Mouse (Mus musculus) retina, embryonic 14.5 days (tissue): Measurements from ENCODE around the gene Cyp2f2.

ENCODE experiments used
- DNase-seq: peaks from one replicate; pipeline ENCODE4 v3.0.0-alpha.2; 2015; ENCODE audit warnings: low spot score

The Cyp2f2 gene

DNA sequence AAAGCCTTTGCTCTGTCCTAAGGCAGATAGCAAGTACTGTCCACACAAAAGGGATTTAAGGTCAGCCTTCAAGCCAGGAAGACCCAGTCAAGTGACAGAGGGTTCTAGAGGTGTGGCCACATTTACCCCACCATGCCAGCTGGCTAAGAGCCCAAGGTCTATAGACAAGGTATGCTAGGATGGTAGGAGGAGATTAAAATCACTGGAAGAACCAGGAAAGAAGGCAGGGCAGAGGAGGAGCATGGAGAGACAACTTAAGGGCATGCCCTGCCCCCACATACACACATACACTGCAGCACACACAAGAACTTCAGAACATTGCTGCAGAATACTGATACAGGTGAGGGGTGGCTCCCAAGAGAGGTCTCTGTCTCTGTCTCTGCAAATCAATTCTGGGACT, at the start of gene Cyp2f2:
TSS of gene Cyp2f2 (plus strand) at position 234 of the 400 bp plus-strand sequence.
- no peak for DNase-seq

DNA sequence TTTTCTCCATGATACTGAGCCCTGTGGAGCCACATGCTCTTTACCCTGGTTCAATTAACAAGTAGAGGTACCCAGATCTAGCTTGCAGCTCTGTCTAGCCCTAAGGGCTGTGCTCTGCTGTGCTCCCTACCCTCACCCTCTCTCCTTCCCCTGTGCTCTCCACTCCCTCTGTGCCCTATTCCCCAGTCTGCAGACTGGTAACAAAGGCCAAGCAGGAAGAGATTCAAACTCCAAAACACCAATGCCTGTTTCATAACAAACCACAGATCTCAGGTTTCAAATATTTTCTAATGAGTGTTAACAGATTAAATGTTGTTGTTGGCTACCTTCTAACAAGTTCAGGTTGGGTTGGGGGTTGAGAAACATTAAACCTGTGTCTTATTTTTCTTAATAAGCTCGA, 41.1 kb upstream of the Cyp2f2 start:
- no peak for DNase-seq

DNA sequence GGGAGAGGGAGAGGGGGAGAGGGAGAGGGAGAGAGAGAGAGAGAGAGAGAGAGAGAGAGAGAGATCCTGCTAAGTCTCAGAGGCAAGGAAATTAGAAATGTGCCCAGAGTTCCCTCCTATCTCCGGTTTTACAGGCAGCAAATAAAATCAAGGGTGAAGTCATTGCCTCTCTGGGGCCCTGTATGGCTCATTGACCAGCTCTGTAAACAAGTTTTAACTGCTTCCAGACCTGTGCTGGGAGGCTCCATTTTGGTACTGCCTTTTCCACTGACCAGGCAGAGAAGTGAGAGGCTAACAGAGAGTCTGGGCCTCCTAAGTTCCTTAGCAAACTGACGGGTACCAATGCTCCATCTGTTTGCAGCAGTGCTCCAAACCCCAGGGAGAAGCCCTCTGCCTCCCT, 38.1 kb upstream of the Cyp2f2 start:
- no peak for DNase-seq

DNA sequence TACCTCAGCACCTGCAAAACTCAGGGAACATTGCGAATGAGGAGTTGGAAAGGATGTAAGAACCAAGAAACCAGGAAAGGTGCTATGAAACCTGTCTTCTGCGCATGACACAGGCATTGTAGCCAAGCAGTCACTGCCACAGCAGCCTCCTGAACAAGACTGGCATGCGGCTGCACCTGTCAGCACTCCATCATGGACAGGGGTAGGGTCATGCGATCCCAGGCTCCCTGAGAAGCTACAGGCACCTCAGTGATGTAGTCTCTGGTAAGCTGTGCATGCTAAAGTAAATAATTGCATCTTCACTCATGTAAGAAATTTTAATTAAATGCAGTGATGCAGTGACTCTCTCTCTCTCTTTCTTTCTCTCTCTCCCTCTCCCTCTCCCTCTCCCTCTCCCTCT, 28.7 kb upstream of the Cyp2f2 start:
- no peak for DNase-seq

DNA sequence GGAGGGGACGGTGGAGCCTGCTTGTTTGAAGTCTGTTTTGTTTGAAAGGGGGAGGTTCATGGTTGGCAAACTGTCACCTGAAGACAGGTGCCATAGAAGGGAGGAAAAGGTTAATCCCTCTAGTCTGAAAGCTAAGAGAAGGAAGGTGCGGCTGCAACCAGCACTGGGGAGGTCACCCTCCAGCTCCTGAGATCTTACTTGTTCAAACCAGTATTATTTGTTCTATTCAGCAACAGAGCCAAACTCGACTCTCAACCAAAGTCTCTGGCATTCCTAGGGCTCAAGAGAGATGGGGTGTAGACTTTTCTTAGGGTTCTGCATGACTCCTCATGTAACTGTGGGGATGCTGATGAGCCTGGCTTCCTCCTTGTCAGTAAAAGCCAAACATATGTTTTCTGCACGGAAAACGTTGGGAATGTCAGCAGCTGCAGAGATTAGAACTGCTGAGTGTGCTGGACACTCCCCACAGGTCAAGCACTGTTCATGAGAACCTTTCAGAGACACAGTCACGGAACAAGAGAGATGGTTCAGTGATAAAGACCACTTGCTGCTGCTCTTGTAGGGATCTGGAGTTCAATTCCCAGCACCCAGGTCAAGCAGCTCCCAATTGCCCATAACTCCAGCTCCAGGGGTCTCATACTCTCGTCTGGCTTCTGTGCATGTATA, 27.5 kb upstream of the Cyp2f2 start:
- no peak for DNase-seq

DNA sequence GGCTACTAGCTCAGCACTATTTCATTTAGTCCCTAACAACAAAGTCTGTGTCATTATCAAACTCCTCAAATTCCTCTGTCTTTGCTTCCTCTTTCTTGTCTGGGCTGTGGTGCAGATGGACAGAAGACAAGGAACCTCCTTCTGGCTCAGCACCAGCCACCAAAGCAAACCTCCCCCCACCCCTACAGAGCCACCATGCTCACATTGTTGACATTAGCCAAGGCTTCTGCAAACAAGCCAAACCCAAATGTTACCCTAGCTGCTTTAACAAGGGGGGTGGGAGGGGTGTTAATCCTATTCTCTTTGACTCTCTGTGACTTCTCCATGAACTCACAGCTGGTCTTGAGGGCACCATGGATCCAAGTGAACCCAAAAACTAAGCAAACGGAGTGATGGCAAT, 26.8 kb upstream of the Cyp2f2 start:
- DNase-seq = no peak

DNA sequence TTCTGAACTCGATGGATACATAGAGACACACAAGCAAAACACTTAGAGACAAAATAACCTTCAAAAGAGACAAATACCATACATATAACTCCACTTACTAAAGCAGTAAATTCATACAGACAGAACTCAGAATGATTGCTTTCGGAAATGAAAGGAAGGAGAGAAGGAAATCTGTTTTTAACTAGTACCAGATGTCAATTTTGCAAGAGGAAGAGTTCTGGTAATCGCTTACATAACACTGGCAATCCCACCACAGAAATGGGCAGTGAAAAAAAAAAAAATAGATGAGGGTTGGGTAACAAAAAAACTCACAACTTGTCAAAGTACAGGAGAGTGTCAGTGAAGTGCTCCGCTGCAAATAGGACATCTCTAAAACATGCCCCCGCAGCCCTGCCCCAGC, 14.8 kb upstream of the Cyp2f2 start:
- no peak for DNase-seq

DNA sequence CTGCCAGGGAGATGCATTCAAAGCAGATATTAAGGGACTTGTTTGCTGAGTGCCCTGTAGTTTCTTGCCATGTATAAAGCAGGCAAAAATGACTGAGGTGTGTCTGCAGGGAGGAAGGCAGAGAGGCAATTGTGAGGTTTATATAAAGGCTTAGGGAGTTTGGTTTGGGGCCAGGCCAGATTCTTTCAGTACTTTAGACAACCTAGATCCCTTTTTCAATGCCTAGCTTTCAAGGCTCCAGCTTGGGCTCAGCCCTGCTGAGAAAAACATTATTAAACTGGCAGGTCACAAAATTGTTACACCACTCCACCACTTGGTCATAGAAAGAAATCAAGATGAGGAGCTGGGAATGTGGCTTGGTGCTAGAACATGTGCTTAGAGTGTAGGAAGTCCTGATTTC, 9.4 kb upstream of the Cyp2f2 start:
- DNase-seq = no peak

DNA sequence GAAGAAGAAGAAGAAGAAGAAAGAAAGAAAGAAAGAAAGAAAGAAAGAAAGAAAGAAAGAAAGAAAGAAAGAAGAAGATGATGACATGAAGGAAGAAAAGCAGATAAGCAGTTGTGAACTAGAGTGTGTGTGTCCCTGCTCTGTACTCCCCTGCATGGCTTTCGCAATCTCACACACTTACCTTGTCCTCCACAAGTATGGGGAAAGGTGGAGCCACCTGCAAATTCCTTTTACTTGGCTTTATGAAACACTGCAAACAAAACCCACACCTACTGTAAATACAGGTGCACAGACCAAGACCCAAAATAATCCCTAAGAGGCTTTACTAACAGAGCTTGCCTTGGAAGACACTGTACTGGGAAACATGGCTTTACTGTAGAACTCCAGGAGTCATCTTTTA, 8.7 kb upstream of the Cyp2f2 start:
- DNase-seq = no peak

DNA sequence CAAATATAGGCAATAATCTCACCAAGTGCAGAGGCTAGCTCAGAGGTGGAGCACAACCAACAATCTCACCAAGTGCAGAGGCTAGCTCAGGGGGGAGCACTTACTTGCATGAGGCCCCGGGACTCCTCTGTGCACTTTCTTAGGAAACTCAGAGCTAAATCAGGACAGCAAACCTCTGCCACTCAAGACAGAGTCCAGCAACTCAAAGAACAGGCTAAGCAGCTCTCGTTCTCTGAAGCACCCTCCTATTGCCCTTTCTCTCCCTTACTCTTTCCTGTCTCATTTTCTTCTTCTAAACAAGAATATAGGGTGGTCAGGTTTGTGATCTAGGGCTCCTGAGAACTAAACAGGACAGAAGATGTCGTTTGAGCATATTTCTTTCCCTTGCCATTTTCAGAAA, 7.7 kb upstream of the Cyp2f2 start:
- no peak for DNase-seq

DNA sequence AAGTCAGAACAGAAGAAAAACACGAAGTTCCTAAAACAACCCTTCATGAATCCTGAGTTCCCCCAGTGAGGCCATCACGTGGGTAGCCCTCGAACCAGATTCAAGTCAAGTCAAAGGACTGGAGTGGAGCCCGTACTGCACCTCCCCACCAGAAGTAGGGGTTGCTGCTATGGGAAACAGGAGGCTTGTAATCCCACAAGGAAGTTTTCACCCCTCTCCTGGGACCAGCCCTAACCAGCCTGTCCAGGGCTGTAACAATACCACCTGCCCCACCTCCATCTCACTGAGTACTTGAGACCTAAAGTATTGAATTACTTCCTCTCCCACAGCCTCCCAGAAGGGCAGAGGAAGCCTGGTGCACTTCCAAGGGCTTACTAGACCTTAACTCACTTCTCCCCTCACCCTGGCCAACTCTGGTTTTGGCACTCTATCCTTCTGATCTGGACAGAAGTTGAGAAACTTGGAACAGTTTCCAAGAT, 1.6 kb upstream of the Cyp2f2 start:
- DNase-seq = no peak

DNA sequence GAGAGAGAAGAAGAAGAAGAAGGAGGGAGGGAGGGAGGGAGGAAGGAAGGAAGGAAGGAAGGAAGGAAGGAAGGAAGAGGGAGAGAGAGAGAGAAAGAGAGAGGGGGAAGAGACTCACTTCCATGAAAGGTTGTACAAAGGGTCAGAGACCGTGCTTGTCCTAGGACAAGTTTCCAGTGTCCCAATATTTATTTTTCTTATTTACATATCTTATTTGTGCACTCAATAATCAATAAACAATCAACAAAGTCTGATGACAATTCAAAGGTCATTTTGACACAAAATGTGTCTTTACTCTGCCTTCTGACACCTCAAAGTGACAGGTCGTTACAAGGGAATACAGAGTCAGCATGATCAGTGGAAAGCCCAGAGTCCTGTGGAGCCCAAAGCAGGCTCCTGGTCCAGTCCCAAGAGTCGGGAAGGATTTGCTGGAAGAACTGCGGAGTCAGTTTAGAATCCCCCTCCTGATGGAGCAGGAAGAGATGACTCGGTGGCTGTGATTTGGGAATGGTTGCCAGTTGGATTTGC, 4.7 kb downstream of the Cyp2f2 start:
- DNase-seq = no peak

DNA sequence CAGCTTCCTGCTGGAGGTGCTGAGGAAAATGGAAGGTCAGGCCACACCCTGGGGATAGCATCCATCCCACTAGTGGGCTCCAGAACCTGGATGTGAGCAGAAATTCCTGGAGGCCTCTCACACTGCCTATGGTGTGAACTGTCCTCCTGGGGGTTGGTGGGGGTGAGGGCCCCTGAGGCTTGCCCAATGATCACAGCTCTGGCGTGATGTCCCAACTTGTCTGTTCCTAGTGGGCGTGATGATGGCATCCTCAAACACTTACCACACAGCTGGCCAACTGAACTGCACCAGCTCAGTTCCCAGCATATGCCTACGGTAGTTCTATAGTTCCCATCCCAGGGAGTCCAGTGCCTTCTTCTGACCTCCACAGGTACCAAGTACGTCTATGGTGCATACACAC, 5.3 kb downstream of the Cyp2f2 start:
- no peak for DNase-seq

DNA sequence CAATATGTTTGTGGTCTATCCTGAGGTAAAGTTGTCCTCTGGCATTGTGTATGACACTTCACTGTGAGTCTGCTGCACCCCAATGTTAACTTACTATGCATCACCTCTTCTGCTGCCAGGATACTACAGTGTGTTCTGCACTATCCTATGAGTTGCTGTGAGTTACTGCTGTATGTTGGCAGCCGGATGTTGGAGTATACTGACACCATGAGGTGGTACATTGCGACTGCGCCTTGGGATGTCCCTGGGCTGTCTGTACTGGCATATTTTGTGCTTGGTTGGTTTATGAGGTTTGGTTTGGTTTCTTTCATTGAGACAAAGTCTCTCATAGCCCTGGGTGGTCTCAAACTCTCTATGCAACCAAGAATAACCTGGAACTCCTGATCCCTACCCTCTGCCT, 8.5 kb downstream of the Cyp2f2 start:
- DNase-seq = peak; percentile 40

DNA sequence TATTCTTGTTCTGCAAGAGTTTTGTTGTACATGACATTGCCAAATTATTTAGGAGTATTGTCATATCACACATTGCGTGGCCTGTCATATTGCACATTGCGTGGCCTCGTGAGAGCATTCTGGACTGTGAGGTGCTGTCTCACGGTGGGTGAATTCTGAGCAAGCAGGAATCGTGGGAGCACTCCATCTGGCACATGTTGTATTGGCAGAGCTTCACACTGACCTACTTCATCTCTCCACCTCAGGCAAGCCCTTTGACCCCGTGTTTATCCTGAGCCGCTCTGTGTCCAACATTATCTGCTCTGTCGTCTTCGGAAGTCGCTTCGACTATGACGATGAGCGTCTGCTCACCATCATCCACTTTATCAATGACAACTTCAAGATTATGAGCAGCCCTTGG, 9.2 kb downstream of the Cyp2f2 start:
- no peak for DNase-seq

DNA sequence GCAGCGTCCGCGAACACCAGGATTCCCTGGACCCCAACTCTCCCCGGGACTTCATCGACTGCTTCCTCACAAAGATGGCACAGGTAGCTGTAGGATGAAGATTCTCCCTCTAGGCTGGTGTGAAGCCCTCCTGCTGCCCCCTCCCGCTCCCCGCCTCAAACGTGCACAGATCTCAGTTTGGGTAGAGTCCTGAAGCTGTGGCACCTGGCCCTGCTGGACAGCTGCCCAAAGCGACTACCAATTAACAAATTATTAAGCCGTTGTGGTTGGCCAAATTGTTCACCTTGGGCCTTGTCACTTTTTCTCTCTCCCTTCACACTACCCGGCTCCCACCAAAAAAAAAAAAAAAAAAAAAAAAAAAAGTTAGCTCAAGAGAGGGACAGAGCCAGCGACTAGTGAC, 10.1 kb downstream of the Cyp2f2 start:
- no peak for DNase-seq

DNA sequence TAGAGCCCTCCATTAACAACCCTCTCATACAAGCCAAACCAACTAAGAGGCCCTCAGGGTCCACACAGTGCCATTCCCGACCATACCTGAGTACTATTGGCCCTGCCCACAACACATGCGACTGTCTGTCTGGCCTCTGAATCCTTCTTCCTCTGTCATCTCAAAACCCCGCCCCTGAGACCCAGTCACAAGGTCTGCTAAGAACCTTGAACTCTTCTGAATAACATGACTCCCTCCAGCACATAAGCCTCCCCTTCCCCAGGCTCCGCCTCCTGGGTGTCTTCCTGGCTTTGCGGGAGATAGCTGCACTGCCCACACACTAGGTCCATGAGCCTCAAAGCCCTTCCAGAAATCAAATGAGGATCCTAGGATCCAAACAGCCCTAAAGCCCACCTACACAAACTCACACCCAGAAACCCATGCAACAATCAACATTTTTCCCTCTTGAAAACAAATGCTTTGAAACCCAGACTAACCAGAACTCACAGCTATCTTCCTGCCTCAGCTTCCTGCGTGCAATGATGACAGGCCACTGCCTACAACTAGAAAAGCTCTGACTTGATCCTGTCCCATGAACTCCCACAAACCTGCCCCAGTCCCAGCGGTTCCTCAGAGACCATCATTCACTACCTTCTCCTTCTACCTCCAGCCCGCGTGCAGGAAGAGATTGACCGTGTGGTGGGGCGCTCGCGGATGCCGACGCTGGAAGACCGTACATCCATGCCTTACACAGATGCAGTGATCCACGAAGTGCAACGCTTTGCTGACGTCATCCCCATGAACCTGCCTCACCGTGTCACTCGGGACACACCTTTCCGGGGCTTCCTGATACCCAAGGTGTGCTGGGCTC, 11.0 kb downstream of the Cyp2f2 start:
- DNase-seq = no peak

DNA sequence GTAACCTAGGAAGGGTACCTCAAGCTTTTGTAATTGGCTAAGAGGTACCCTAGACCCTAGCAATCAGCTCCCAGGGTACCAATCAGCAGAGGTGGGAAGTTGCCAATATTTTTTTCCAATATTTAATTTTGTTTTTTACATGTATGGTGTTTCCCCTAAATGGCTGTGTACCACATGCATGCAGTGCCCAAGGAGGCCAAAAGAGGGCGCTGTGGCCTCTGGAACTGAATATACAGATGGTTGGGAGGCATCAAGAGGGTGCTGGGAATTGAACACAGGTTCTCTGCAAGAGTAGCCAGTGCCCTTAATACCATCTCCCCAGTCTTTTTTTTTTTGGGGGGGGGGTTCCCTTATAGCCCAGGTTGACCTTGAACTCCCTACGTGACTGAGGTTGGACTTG, 11.7 kb downstream of the Cyp2f2 start:
- DNase-seq = no peak

DNA sequence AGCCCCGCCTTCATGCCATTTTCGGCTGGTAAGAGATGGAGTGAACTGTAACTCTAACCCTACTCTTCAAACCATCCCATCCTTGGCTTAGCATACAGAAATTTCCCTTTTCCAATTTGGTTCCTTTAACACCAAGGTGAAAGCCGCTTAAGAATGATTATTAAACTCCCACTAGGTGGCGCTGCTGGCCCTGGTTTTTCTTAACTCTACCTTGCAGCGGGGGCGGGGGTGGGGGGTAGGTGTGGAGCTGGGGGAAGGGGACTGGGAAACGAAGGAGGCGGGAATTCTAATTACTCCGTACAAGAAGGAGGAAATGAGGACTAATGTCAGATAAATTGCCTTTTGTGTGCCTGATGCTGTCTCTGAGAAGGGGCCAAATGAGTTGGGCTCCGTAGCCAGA, 12.9 kb downstream of the Cyp2f2 start:
- peak; percentile 91 for DNase-seq

DNA sequence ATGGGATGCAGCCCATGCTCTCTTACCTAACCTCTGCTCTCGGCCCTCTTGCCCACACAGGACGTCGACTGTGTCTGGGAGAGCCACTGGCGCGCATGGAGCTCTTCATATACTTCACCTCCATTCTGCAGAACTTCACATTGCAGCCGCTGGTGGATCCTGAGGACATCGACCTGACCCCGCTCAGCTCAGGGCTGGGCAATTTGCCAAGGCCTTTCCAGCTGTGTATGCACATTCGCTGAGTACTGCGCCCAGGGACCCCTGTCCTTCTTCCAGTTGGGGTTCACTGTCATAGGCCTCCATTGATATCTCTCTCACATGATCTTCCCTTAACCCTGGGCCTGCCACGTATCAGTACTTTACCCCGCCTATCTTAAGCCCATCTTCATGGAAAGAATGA, 13.4 kb downstream of the Cyp2f2 start:
- no peak for DNase-seq

DNA sequence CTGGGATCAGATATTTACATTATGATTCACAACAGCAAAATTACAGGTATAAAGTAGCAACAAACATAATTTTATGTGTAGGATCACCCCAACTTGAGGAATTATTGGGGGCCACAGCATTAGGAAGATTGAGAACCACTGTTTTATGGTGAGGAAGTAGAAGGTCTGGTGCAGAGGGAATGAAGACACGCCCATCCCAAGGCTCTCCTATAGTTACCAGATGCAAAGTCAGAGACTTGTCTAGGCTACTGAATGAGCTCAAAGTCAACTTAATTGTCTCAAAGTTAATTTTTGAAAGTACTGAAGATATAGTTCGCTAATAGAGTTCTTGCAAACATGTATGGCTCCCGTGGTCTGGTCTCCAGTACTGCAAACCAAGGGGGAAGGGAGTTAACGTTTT, 14.0 kb downstream of the Cyp2f2 start:
- no peak for DNase-seq

DNA sequence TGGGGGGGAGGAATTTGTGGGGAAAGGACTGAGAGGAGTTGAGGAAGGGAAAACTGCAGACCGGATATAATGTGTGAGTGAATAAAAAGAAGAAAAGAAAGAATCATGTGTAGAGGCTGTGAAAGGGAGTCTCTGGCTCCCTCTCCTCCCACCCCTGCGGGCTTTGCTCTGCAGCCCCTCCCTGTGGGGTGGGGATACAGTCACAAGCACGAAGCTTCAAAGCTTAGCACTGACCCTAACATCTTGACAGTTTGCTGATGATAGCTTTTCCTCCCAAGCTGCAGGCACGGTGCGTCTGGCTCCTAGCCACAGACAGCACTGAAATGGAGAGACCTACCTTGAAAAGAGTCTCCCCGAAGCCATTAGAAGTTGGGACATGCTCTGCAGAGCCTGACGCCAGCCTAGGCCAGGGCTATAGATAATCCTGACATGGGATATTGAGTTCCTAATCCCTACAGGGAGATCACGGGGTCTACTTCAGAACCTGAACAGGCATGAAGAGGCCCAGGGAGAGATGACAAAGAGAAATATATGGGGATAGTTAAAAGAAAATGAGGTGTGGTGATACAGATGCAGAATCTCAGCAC, 16.8 kb downstream of the Cyp2f2 start:
- no peak for DNase-seq

DNA sequence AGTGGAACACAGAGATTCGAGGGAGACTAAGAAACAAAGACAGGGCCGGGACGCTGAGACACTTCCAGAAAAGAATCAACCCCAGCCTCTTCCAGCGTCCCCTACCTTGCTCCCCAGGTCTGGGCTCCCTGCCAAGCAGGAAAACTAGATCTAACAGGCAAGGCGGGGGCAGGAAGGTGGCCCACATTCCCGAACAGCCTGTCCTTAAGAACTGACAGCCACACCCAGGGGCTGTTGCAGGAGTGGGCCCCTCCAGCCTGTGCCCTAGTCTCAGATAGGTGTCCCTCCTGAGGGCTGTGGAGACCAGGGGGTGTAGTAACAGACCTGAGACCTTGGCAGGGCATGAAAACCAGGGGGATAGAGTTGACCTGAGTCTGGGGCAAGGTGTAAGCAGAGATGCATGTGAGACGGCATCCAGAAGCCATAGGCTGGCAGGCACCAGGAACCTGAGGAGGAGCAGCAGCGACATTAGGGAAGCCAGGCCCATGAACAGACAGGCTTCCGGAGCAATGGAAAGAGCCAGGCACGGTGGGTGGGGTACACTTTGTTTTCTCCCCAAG, 33.6 kb downstream of the Cyp2f2 start, which contains the start of gene Cyp2t4:
TSS of gene Cyp2t4 (plus strand) at position 510 of the 560 bp plus-strand sequence.
- no peak for DNase-seq
